Mouse (Mus musculus): ENCODE results near the gene Rgs10. TPM values are rescaled to one million over a fixed set of nuclear protein-coding genes. Genes with fewer than 3 reads are reported as not detected.
"Not testable (repeated sequence)": the region's sequence is repeated elsewhere in the genome, so short reads cannot be mapped to it uniquely, and the experiment has no call there.

The Rgs10 gene
- total RNA-seq, 2 experiments from 2014 or later, result 47.2 to 48.8 TPM

- no peak for DNase-seq (ENCODE audit: low spot score in 2 of 2)
- intact Hi-C loops (cut with DNase I), result no loop called here
Measured at GRCm38 (mm10) chr7:128352721-128353120, 65.8 kb downstream of the Rgs10 start.

GRCm38 (mm10) chr7:128351176-128351575, 67.4 kb downstream of the Rgs10 start:
- intact Hi-C loops (cut with DNase I), result no loop called here
- no peak for DNase-seq (ENCODE audit: low spot score in 2 of 2)

DNA sequence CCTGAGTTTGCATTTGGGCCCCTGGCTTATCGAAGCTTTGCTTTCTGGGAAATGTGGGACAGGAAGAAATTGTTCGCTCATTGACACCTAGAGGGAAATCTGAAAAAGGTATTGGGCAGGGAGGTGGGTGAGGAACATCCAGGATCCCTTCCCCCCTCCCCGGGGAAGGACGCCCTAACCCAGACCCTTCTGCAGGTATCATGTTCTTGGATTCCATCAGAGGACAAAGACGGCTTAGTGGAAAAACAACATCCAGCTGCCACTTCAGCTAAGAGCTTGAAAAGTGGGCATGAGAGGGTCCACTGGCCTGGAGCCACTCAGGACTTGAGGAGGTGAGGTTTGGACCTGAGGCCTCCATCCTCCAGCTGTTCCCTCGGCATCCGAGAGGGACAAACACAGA, 68.2 kb downstream of the Rgs10 start:
- DNase-seq (ENCODE audit: low spot score in 2 of 2), result no peak
- intact Hi-C loops (cut with DNase I), result no loop called here

GRCm38 (mm10) chr7:128349751-128350150, 68.8 kb downstream of the Rgs10 start:
- intact Hi-C loops (cut with DNase I), result loop anchor here (5.0 kb wide), 1 partner anchor 37 kb away; no protein-coding TSS in a partner anchor
- no peak for DNase-seq (ENCODE audit: low spot score in 2 of 2)

DNA sequence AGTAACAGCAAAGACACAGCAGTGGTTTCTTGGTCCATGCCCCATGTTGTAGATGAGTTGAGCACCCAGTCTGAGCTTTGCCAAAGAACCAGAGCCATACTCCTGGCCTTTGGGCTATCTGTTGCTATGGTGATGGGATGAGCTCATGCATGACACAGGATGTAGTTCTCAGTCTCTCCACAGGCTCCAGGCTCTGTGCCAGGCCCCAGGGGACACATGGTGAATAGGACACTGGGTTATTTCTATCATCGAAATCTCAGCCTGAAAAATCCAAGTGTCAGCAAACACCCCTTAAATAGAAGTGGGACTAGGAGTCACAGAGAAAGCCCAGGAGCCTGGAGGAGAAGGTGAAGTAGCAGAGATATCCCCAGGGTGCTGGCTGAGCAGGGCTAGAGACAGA, 70.0 kb downstream of the Rgs10 start:
- DNase-seq (ENCODE audit: low spot score in 2 of 2), result peak in 1 of 2 experiments; percentile 72
- intact Hi-C loops (cut with DNase I), result loop anchor here (5.0 kb wide), 1 partner anchor 36 kb away; no protein-coding TSS in a partner anchor

- no peak for DNase-seq (ENCODE audit: low spot score in 2 of 2)
- intact Hi-C loops (cut with DNase I), result loop anchor here (5.0 kb wide), 1 partner anchor 35 kb away; no protein-coding TSS in a partner anchor
Measured at GRCm38 (mm10) chr7:128346991-128347390, 71.6 kb downstream of the Rgs10 start.

DNA sequence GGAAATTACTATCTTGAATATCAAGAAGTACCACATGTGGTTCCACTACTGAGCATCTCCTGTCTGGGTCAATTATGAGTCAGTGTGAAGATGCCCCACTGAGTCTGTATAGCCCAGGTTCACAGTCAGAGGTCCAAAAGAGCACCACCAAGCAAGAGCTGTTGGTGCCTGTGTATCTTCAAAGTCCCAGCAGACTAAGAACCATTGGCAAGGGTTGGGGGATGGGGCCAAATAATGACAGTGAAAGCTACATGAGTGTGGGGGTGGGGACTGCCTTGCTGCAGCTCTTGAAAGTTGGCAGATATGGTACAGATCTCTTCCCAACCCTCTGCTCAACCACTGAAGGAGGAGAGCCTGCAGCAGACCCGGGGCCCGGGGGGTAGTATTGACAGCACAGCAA, 72.0 kb downstream of the Rgs10 start:
- DNase-seq (ENCODE audit: low spot score in 2 of 2), result no peak
- intact Hi-C loops (cut with DNase I), result loop anchor here (5.0 kb wide), 1 partner anchor 34 kb away; no protein-coding TSS in a partner anchor

- intact Hi-C loops (cut with DNase I), result loop anchor here (1.0 to 5.0 kb wide), 3 partner anchors 33 to 107 kb away; partner anchors contain the start of gene 9130023H24Rik
Measured at GRCm38 (mm10) chr7:128345691-128346090, 72.9 kb downstream of the Rgs10 start.

GRCm38 (mm10) chr7:128344928-128345653, 73.5 kb downstream of the Rgs10 start:
- peak; percentile 72 to 80 for DNase-seq (ENCODE audit: low spot score in 2 of 2)
- intact Hi-C loops (cut with DNase I), result loop anchor here (1.0 to 5.0 kb wide), 3 partner anchors 33 to 106 kb away; partner anchors contain the start of gene 9130023H24Rik

More at GRCm38 (mm10) chr7:128345691-128346090, 72.9 kb downstream of the Rgs10 start:
- DNase-seq (ENCODE audit: low spot score in 2 of 2), result no peak

- DNase-seq (ENCODE audit: low spot score in 2 of 2), result no peak
- intact Hi-C loops (cut with DNase I), result loop anchor here (2.0 kb wide), 1 partner anchor 106 kb away; the partner anchor contains the start of gene 9130023H24Rik
Measured at GRCm38 (mm10) chr7:128344488-128344887, 74.1 kb downstream of the Rgs10 start.

DNA sequence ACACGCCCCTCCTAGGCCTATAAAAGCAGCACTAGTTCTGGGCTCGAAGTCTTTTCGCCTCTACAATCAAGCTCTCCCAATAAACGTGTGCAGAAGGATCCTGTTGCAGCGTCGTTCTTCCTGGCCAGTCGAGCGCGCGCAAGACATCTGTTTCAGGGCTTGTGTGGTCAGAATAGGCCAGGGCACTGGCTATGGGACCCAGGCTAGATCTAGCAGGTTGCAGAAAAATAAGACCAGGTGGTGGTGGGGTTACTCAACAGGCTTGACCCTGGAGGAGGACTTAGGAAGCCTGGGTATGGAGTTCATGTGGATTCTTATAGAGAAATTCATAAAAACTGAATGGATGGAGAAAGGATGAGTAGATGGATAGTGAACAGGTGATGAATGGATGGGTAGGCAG, 75.9 kb downstream of the Rgs10 start:
- intact Hi-C loops (cut with DNase I), result not testable (repeated sequence)

GRCm38 (mm10) chr7:128340321-128340720, 78.2 kb downstream of the Rgs10 start:
- intact Hi-C loops (cut with DNase I); DNase-seq (ENCODE audit: low spot score in 2 of 2): not testable (repeated sequence)

More for the DNA sequence above, 75.9 kb downstream of the Rgs10 start:
- not testable (repeated sequence) for DNase-seq (ENCODE audit: low spot score in 2 of 2)

DNA sequence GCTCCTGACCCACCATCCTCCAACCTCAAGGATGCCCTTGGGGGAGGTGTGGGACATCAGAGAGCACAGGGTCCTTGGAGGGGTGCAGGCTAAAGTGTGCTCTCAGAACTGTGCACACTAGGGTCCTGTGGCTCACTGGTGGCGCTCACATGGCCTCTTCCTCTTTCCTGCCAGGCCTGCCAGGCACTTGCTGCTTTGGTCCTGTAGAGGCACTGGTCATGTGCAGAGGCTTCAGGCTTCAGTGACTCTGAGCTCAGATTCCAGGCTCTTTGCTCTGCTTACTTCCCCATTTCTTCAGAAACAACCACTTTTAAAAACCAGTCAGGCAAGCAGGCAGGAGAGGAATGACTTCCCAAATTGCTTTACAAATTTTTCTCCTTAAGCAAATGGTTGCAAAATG, 85.7 kb downstream of the Rgs10 start:
- intact Hi-C loops (cut with DNase I), result no loop called here
- DNase-seq (ENCODE audit: low spot score in 2 of 2), result no peak

DNA sequence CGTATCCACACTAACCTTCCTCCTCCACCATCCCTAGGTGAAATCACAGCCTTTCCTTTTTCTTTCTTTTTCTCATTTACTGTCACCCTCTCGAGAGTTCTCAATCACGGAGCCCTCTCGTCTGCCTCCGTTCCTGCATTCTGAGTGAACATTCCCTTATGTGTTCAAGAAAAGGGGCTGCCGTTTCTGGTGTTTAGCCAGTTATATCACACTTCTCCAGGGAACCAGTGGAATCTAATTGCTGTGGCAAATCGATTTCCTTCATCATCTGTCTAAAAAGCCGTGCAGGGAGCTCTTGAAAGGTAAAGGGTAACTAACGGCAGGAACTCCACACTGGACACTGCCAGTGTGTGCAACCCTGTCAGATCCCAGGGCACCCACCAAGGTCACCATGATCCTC, 87.6 kb downstream of the Rgs10 start:
- intact Hi-C loops (cut with DNase I), result no loop called here
- DNase-seq (ENCODE audit: low spot score in 2 of 2), result no peak

- DNase-seq (ENCODE audit: low spot score in 2 of 2), result no peak
- intact Hi-C loops (cut with DNase I), result no loop called here
Measured at GRCm38 (mm10) chr7:128324977-128325376, 93.6 kb downstream of the Rgs10 start.

Other genes with a start within 250 kb of the Rgs10 start
- 10 to 100 TPM; 13.5 to 17.3 TPM for gene Cox6a2, start 212.4 kb downstream of the Rgs10 start, total RNA-seq (2021)
- gene Armc5, start 181.4 kb downstream of the Rgs10 start, total RNA-seq (2021), result 10 to 100 TPM in 1 of 2 experiments, 1 to 10 TPM in 1; 9.7 to 11.4 TPM
- 1 to 10 TPM; 3.6 to 4.0 TPM for gene 9130023H24Rik, start 180.7 kb downstream of the Rgs10 start, total RNA-seq (2021)
- gene Tgfb1i1, start 171.9 kb downstream of the Rgs10 start, total RNA-seq (2021), result 10 to 100 TPM; 27.1 to 27.4 TPM
- gene Slc5a2, start 153.1 kb downstream of the Rgs10 start, total RNA-seq (2021), result not detected
- 10 to 100 TPM; 23.4 to 24.5 TPM for gene BC017158, start 120.6 kb downstream of the Rgs10 start, total RNA-seq (2021)
- 10 to 100 TPM; 91.7 to 98.2 TPM for gene Tial1, start 43.0 kb upstream of the Rgs10 start, total RNA-seq (2021)
- 1 to 10 TPM; 5.3 to 6.4 TPM for gene Bag3, start 104.9 kb upstream of the Rgs10 start, total RNA-seq (2021)
- gene Inpp5f, start 192.6 kb upstream of the Rgs10 start, total RNA-seq (2021), result 100 to 1,000 TPM; 143 to 171 TPM